Mouse (Mus musculus): ENCODE measurements around the gene Amotl1. TPM values are rescaled to one million over a fixed set of nuclear protein-coding genes. Genes with fewer than 3 reads are reported as not detected.

Gene Amotl1
- total RNA-seq, 2 experiments from 2014 or later: 62.2 to 65.4 TPM

DNA sequence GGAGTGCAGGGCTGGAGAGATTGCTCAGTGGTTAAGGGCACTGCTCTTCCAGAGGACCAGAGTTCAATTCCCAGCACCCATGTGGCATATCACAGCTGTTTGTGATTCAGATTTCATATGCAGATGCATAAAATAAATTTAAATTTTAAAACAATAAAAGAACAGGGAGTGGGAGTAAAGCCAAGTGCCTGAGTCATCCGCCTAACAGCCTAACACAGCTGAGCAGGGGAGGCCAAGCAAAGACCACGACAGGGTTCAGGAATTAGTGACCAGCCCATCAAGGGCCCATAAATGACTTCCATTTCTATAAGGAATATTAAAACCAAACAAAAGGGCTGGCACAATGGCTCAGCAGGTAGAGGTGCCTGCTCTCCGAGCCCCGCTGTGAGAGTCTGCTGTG is 84.3 kb downstream of the Amotl1 start:
- DNase-seq: no peak
- intact Hi-C loops (cut with DNase I): no loop called here

DNA sequence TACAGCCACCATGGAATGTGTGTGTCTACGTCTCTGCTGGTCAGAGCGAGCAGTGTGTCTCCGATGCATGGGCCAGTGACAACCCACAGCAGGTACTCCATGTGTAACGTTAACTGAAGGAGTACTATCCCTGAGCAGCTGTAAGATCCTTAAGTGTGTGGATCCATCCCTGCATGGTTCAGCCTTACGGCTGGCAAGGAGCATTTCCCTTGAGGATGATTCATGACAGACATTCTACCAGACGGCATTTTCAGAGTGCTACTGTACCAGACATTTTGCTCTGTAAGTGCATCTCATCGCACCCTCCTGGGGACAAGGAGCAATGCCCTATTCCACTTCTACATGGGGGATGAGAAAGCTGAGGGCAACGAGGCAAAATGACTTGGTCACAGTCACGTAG is 84.9 kb downstream of the Amotl1 start:
- intact Hi-C loops (cut with DNase I): no loop called here
- DNase-seq: no peak

DNA sequence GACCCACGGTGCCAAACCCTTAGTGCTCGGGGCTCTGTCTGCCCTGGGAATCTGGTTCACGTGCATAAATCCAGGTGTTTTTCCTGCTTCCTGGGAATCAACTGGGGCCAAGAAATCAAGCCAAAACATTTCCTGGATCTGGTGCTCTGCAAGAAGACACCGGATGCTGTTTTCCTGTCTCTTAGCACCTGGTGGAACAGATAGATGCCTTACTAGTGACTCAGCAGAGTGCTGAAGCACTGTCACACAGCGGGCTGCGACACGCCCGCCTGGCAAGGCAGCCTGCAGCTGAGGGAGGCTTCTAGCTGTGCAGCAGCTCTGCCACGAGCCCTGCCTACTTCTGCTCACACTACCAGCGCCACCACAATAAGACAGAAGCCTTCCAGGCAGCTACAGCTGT is 85.4 kb downstream of the Amotl1 start:
- no peak for DNase-seq
- intact Hi-C loops (cut with DNase I): no loop called here

DNA sequence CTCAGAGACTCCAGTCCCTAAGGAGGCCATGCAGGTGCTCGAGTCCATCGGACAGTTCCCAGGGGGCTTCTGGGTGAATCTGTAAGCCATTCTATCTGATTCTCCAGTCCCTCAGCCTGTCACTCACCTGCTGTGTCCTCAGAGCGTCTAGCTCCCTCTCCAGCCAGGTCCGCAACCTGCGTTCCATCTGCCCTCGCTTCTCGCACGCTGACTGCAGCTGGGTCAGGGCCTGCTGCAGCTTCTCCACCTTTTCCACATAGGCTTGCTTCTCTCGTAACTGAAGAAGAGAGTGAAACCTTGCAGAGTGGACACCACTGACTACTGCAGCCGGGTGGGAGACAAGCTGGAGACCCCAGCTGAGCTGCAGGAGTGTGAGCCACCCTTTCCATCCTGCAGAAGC is 86.5 kb downstream of the Amotl1 start:
- intact Hi-C loops (cut with DNase I): no loop called here
- DNase-seq: no peak

DNA sequence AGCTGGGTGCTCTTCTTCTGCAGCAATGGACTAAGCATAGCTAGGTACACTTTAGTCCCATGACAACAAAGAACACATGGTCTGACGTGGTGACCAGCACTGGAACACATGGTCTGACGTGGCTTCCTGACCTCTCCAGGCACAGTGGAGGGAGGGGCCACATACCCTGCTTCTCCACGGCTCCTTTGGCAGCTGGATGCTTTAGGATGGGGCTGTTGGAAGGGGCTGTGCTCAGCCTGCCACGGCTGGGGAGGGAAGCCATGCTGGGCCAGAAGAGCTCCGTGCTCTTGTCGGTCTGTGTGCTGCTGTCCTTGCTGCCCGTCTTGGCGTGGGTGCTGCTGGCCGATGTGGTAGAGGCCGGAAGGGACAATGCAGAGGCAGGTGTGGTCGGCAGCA is 96.5 kb downstream of the Amotl1 start:
- DNase-seq: peak; percentile 12 to 15
- intact Hi-C loops (cut with DNase I): no loop called here

DNA sequence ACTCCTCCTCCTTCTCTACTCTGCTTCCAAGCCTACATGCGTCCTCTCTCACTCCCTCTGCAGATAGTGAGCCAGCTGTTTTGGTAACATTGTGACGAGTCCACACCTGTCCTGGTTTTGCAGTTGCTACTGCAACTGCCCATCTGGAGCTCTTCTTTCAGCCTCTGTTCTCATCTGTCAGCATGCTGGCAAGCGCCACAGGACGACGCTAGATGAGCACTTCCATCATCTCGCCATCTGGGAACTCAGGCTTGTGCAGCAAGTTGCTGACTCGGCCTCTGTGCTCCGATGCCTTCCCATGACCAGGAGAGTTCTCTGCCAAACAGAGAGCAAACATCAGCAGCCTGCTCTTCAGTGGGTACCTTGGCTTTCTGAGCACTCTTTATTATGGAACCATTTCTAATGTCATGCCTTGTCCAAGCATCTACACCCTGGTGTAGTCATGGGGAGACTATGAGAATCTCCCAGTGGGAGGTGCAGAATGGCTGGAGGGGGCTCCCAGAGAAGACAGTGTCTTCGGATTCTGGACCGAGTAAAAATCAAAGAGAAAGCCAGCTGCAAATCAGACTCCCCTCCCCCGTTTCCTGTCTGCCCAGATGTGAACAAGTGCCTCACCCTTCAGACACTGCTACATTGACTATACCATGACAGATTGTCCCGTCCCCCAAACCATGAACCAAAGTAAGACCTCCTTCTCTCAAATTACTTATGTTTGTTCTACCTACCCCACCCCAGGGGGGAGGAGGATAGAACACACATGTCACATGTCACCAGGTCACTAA is 97.1 kb downstream of the Amotl1 start:
- DNase-seq: peak; percentile 56 to 58
- intact Hi-C loops (cut with DNase I): no loop called here

DNA sequence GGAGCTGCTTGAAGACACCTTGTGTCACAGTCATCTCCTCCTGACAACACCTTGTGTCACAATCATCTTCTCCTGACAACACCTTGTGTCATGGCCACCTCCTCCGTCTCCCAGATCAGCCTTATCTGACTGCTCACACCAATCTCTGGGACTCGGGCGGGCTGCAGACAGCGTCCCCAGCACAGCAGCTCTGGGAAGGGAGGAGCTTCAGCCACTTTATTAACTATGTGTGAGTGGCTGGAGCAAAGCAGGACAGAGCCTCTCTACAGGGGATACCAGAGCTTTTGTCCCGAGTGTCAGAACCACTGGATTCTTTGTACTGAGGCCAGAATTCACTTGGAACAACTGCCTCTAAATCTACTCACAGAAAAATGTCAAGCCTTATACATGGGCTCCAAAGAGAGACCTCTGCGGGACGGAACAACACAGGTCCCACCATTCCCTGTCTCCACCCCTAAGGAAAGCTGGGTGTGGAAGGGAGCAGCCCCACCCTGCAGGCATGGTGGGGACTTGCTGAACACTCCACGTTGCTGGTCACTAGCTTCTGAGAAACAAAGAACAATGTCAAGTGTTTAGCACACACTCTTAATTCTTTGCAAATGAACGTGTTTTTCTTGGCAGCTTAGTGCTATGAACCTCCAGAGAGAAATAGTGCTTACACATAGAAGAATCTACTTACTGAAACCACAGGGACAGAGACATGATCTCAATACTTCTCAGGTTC is 100.7 kb downstream of the Amotl1 start:
- DNase-seq: no peak
- intact Hi-C loops (cut with DNase I): no loop called here

DNA sequence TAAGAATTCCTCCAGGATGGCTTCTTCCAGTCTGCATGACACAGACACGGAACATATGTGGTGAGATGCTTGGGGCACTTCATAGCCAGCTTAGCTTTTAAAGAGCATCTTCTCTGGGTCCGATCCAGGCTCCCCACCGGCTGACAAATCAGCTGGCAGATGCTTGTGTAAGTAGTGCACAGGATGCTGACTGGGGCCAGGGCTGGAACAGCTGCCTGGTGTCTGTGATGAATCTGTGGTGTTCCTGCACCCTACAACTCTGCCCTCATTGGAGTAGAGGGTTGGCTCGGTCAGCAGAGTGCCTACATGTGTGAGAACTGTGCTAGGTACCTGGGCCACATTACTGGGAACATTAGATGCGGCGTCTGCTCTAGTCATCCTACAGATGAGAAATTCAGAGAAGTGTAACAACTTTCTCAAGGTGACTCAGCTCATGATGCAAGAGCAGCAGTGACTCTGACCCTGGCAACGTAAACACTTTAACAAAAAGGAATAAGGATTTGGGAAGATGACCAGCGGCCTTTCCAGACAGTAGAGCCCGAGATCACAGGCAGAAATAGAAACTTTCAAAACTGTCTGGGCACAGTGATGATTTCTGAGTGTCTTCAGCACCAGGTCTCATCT is 109.9 kb downstream of the Amotl1 start:
- intact Hi-C loops (cut with DNase I): no loop called here
- no peak for DNase-seq

DNA sequence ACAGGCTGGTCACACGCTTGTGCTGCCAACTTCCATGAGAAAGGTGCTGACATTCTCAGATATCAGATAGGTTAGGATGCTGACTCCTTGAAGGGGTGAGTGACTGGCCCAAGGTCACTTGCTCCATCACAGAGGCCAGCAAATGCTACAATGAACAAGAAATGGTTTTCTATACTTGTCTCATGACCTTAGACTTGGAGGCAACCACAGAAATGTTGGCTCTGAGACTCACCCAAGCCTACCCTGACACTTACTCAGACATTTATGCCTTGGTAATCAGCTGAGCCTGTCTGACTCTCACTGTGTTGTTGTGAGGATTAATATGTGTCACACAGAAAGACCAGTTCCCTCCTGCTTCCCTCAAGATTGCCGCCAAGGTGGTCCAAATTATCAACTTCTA is 111.2 kb downstream of the Amotl1 start:
- DNase-seq: no peak
- intact Hi-C loops (cut with DNase I): no loop called here

DNA sequence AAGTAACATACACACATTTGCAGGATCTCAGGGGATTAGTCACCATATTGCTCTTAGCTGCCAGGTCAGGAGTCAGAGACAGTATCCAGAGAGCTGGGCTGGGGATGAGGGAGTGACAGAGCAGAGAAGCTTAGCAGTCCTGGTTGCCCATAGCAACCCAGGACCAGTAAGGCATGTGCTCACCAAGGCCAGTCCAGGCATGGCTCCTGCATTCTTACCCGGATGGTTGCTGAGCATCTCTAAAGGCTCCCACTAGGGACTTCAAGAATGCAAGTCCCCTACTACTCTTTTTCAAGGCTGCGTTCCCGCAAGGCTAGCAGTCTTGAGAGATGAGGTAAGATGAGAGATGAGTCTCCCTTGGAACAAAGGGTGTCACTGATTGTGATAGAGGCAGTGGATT is 112.6 kb downstream of the Amotl1 start:
- intact Hi-C loops (cut with DNase I): no loop called here
- DNase-seq: no peak

DNA sequence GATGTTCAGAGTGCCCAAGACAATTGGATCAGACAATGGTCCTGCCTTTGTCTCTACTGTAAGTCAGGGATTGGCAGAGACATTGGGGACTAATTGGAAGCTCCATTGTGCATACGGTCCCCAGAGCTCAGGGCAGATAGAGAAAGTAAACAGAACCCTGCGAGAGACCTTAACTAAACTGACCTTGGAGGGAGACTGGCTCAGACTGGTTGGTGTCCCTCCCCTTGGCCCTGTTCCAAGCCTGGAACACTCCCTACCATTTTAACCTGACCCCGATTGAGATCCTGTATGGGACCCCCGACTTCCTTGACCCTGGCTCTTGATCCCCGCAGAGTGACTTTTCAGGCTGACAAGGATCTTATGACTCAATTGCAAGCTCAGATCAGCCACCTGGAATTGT is 114.9 kb downstream of the Amotl1 start:
- intact Hi-C loops (cut with DNase I): no loop called here
- no peak for DNase-seq

DNA sequence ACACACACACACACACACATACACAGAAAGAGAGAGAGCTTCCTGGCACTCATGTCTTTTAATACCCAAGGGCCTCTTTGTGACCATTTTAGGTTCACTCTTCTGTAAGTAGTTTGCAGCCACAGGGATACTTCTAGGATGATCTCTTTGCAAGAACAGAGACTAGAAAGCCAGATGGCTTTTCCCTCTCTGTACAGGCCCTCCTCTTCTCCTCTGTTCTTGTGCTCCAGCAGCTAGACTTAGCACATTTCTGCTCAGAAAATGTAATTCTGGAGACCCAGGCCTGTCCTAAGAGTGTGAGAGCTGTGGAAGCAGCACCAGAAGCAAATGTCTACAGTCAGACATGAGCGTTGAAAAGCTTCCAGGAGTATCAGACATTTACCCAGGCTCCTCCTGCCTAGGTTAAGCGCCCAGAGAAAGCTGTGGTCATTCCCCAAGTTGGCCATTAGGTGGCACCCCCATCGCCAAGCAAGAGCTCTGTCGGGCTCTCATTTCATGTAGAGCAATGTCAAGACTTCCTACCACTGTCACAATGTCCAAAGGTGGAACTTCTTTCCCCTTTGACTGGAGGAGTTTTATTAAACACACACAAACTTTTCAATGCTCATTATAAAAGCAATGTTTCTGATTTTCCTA is 121.3 kb downstream of the Amotl1 start:
- DNase-seq: peak; percentile 90 to 91
- intact Hi-C loops (cut with DNase I): loop anchor here (1.0 to 10.0 kb wide), 3 partner anchors 89 to 491 kb away; no protein-coding TSS in a partner anchor

DNA sequence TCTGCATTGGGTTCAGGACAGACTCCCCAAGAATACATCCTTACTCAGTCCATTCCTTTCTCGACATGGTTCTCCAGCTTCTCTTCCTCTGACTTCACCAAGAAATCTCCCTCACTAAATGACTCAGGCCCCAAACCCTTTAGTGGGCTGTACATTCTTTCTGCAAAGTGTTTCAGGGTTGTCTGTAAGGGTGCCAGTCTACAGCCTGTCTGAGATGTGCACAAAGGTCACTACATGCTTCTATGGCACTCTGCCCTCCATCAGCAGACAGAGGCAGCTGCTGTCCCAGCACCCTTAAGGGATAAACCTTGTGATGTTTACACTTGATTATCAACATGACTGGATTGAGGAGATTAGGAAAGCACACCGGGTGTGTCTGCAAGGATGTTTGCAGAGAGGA is 123.2 kb downstream of the Amotl1 start:
- DNase-seq: no peak
- intact Hi-C loops (cut with DNase I): loop anchor here (5.0 to 10.0 kb wide), 2 partner anchors 91 to 493 kb away; no protein-coding TSS in a partner anchor

DNA sequence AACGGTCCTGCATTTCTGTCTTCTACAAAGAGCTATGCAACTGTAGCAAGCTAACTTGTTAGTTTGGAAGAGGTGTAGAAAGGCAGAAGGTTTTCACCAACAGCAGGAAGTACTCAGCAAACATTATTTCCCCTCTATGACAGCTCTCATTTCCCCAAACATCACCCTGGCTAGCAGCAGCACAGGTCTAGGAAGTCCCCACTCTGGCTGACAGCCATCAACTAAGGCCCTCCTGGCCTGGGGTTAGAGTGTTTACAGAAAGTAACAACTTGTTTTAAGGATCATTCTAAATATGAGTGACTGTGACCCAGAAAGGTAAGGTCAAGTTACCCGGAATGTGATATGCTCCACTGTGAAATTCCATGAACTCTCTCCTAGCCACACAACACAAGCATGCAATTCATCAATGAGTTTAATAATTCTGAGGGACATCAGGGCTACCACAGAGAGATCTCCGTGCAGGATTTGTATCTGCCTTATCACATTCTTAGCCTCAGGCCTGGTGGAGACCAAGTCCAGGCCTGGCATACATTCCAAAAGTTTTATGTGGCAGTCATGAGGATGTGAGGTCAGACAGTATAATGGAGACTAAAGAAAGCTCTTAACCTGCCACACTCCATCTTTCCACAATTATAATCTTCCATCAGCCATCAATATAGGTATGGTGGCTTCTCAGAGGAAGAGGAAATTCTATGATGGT is 123.7 kb downstream of the Amotl1 start:
- no peak for DNase-seq
- intact Hi-C loops (cut with DNase I): loop anchor here (5.0 to 10.0 kb wide), 2 partner anchors 91 to 494 kb away; no protein-coding TSS in a partner anchor

DNA sequence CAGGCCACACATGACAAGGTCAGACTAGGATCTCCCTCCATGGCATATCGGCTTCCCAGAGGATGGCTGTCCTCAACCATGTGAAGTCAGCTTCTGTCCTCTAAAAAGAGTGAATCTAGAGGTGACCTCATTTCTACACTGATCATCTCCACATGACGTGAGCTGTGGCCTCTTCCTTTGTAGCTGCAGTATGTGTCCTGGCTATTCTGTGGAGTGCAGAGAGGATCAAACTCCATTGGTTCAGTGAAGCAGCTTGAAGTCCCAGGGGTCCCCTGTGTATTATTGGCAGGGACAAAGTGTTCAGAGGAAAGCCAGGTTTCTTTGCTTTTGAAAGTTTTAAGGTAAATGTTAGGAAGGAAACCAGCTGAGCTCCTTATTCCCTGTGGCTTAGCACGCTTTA is 126.8 kb downstream of the Amotl1 start:
- no peak for DNase-seq
- intact Hi-C loops (cut with DNase I): no loop called here

DNA sequence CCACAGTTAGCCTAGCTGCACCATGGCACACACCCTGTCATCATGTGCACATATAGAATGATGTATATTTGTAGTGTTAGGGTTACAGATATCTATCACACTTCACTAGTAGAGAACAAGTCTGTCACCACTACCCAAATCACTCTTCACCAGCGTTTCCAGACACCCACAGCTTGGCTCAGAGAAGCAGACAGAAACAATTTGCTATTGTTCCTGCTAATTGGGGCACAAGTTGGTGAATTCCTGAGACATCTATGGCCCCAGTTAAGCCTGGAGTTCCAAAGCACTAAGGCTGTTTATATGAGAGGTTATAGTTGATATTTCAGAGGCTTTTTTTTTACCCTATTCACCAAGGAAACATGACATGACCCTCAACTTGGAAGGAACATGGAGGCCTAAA is 127.6 kb downstream of the Amotl1 start:
- intact Hi-C loops (cut with DNase I): no loop called here

DNA sequence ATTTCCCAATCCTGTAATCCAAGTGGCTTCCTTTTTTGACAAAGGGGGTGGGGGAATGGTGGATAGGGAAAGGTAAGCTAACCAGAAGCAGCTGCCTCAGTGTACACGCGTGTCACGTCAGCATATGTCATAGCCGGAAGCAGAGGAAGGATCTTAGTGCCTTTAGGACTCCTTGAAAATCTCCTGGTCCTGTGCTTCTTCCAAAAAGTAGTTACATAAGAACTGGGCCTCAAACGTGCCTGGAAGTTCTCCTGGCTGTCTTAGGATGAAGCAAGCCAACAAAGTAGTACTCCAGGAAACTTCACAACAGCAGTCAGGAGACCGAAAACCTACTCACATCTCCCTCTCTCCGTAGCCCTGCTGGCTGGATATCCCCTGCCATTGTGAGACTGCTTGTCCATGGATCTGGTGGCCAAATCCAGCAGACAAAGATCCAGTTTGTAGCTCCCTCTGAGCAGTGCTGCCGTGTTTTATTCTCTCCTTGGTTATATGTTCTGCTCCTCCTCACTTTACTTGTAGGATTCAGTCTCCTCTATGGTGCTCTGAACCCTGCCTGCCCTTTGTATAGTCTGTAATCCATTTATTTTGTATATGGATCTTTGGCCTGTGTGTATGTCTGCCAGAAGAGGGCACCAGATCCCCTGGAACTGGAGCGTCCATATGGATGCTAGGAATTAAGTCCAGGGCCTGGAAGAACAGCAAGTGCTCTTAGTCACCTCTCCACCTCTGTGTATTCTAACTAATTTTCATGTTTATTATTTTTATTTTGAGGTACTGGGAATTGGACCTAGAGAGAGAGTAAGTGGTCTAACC is 132.0 kb downstream of the Amotl1 start:
- peak; percentile 46 to 55 for DNase-seq
- intact Hi-C loops (cut with DNase I): loop anchor here (2.0 kb wide), 2 partner anchors 186 to 252 kb away; no protein-coding TSS in a partner anchor

More for the DNA sequence above, 127.6 kb downstream of the Amotl1 start:
- no peak for DNase-seq

DNA sequence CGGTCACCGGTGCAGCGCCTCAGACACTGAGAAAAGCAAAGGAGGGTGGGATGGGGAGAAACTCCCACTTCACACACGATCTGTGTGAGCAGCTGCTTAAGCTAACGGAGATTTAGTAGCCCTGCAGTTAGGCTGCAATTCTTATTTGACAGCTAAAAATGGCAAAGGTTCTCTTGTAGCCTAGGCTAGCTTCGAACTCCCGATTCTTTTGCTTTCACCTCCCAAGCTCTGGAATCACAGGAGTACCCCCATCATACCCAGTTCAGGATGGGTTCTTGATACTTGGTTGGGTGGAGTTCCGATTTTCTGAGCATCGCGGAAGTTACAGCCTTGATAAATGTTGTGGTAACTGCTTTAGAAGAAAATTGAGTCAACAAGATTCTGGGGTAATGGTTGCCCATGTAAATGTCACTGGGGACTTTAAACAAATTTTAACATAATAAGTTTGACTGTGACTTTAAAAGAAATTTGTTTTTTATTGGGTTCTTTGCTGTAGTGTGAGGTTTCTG is 143.9 kb downstream of the Amotl1 start:
- DNase-seq: no peak
- intact Hi-C loops (cut with DNase I): loop anchor here (1.0 to 5.0 kb wide), 2 partner anchors 120 to 1269 kb away; partner anchors contain the start of gene Endod1
